Mouse (Mus musculus) hindbrain, embryonic 15.5 days (tissue): ENCODE results near the gene Ntf5. TPM values are rescaled to one million over a fixed set of nuclear protein-coding genes. Genes with fewer than 3 reads are reported as not detected.
"Not testable (repeated sequence)": the region's sequence is repeated elsewhere in the genome, so short reads cannot be mapped to it uniquely, and the experiment has no call there.

Experiments used
- ATAC-seq: fragments of 200-750 bp; cut with Nextera tagmentation; 2 replicates; pipeline ENCODE4 v1.8.0; 2017; ENCODE audit warnings: low read depth, moderate number of reproducible peaks, moderate TSS enrichment; ENCODE audit not compliant: low FRiP score
- H3K27ac ChIP-seq: fragments of 300-500 bp; sonication (generic); replicated peaks from 2 replicates; pipeline ENCODE4 v1.5.1; 2015; ENCODE audit warnings: mild to moderate bottlenecking, inconsistent platforms
- H3K27me3 ChIP-seq: fragments of 300-500 bp; sonication (generic); 2 replicates; pipeline ENCODE4 v1.6.1; 2015; ENCODE audit warnings: control low read depth, inconsistent platforms
- H3K36me3 ChIP-seq: fragments of 300-500 bp; sonication (generic); 2 replicates; pipeline ENCODE4 v1.6.1; 2015; ENCODE audit warnings: control low read depth, inconsistent platforms
- H3K4me1 ChIP-seq: fragments of 300-500 bp; sonication (generic); replicated peaks from 2 replicates; pipeline ENCODE4 v1.6.1; 2015; ENCODE audit warnings: control low read depth, inconsistent platforms
- H3K4me2 ChIP-seq: fragments of 300-500 bp; sonication (generic); 2 replicates; pipeline ENCODE4 v1.6.1; 2015; ENCODE audit warnings: moderate library complexity, mild to moderate bottlenecking, inconsistent platforms
- H3K4me3 ChIP-seq: fragments of 300-500 bp; sonication (generic); 2 replicates; pipeline ENCODE4 v1.5.1; 2015; ENCODE audit warnings: mild to moderate bottlenecking, inconsistent platforms
- H3K9ac ChIP-seq: fragments of 300-500 bp; sonication (generic); 2 replicates; pipeline ENCODE4 v1.6.1; 2015; ENCODE audit warnings: inconsistent platforms
- H3K9me3 ChIP-seq: fragments of 300-500 bp; sonication (generic); 2 replicates; pipeline ENCODE4 v1.6.1; 2016; ENCODE audit warnings: control low read depth, inconsistent platforms
- WGBS: fragments of 180-500 bp; shearing (Covaris S2); methylation state at CpG from one replicate; pipeline ENCODE4 v1.1.7; 2015; 5-methylcytosine and 5-hydroxymethylcytosine counted together
- microRNA-seq: library from miRNA; unstranded; fragments of <30 nt; microRNA quantifications from one replicate; pipeline ENCODE4, GENCODE M21; 2016
- polyA plus RNA-seq: library from polyadenylated mRNA; unstranded; fragments of >200 nt; fragmentation: Nextera tagmentation; extraction: Ambion mirVana; gene quantifications from 2 replicates; pipeline ENCODE4 v1.2.1, GENCODE M21; 2015

Gene Ntf5
- polyA plus RNA-seq, 1 experiment from 2014 or later: 0.17 TPM

DNA sequence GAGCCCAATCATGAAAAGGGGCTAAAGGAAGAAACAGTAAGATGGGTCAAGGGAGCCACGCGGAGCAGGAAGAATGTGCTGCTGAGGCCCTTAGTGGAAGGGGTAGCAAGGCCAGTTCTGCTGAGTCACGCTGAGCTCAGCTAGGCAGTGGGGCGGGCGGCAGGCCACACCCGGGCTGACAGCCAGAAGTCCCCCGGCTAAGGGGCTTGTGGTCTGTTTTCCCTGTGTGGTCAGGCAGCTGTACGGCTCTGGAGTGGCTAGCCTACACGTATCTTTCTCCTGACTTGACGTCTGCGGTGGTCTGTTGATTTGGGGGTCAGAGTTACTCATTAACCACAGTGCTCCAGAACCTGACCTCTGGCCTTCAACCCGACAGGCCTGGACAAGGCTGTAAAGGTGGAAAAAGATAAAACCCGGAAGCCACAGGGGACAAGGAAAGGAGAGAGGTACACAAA, 47.4 kb downstream of the Ntf5 start:
- Histone ChIP-seq H3K4me2 (peak overlapping the region; percentile 64; the same call in 1 of the 2 replicates), H3K9ac (no peak overlapping the region), H3K9me3 (no peaks in the 10 kb centered on the region), H3K27ac (peak overlapping the region; percentile 95), H3K27me3 (no peaks in the 10 kb centered on the region), H3K4me1 (peaks cover 58% of the 10 kb centered on the region), H3K36me3 (peaks cover 34% of the 10 kb centered on the region), H3K4me3 (0 out of 2 replicates have a peak overlapping the region, but pooled peaks have one; percentile 5)
- WGBS: 23% methylated on average over 13 of the region's 13 CpGs
- ATAC-seq: no peak

- ATAC-seq: no peak
- Histone ChIP-seq H3K36me3 (peaks cover 34% of the 10 kb centered on the region), H3K4me2 (no peak overlapping the region), H3K27ac (peak overlapping the region; percentile 95), H3K9ac (no peak overlapping the region), H3K4me3 (no peak overlapping the region), H3K9me3 (no peaks in the 10 kb centered on the region), H3K27me3 (no peaks in the 10 kb centered on the region), H3K4me1 (peaks cover 59% of the 10 kb centered on the region)
- 60% methylated on average over 4 of the region's 5 CpGs for WGBS
Measured at GRCm38 (mm10) chr7:45461326-45461725, 47.8 kb downstream of the Ntf5 start.

- no peak overlapping the region for H3K9ac ChIP-seq
- no peak overlapping the region for H3K27ac ChIP-seq
- 81% methylated on average over 4 of the region's 4 CpGs for WGBS
- H3K4me1 ChIP-seq: peaks cover 56% of the 10 kb centered on the region
- no peak for ATAC-seq
- H3K27me3 ChIP-seq: no peaks in the 10 kb centered on the region
- no peak overlapping the region for H3K4me3 ChIP-seq
- H3K9me3 ChIP-seq: no peaks in the 10 kb centered on the region
- peaks cover 34% of the 10 kb centered on the region for H3K36me3 ChIP-seq
- H3K4me2 ChIP-seq: no peak overlapping the region
Measured at GRCm38 (mm10) chr7:45461781-45462180, 48.3 kb downstream of the Ntf5 start.

- Histone ChIP-seq H3K27me3 (no peaks in the 10 kb centered on the region), H3K4me1 (peaks cover 51% of the 10 kb centered on the region), H3K9me3 (no peaks in the 10 kb centered on the region), H3K9ac (no peak overlapping the region), H3K27ac (no peak overlapping the region), H3K4me2 (no peak overlapping the region), H3K36me3 (peaks cover 30% of the 10 kb centered on the region), H3K4me3 (no peak overlapping the region)
- 87% methylated on average over 4 of the region's 4 CpGs for WGBS
- ATAC-seq: no peak
Measured at GRCm38 (mm10) chr7:45462325-45462724, 48.8 kb downstream of the Ntf5 start.

DNA sequence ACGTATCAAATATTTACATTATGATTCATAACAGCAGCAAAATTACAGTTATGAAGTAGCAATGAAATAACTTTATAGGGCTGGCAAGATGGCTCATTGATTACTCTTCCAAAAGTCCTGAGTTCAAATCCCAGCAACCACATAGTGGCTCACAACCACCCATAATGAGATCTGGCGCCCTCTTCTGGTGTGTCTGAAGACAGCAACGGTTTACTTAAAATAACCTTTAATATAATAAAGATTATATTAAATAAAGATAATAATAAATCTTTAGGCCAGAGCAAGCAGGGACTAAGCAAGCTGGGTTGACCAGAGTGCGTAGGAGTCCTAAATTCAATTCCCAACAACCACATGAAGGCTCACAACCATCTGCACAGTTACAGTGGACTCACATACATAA, 49.4 kb downstream of the Ntf5 start:
- H3K27me3 ChIP-seq, H3K4me2 ChIP-seq, H3K4me3 ChIP-seq, H3K9ac ChIP-seq, H3K9me3 ChIP-seq, H3K27ac ChIP-seq, ATAC-seq: not testable (repeated sequence)
- H3K36me3 ChIP-seq: peaks cover 27% of the 10 kb centered on the region
- 80% methylated on average over 4 of the region's 4 CpGs for WGBS
- H3K4me1 ChIP-seq: peaks cover 45% of the 10 kb centered on the region

GRCm38 (mm10) chr7:45463987-45464778, 50.7 kb downstream of the Ntf5 start:
- peaks cover 39% of the 10 kb centered on the region for H3K4me1 ChIP-seq
- ATAC-seq: no peak
- 97% methylated on average over 7 of the region's 7 CpGs for WGBS

GRCm38 (mm10) chr7:45465112-45465511, 51.6 kb downstream of the Ntf5 start:
- no peak overlapping the region for H3K27ac ChIP-seq
- peak overlapping the region; percentile 81; the same call in 1 of the 2 replicates for H3K4me3 ChIP-seq
- WGBS: 93% methylated on average over 12 of the region's 12 CpGs
- ATAC-seq: no peak
- peak overlapping the region; percentile 77 for H3K4me2 ChIP-seq
- H3K27me3 ChIP-seq: no peaks in the 10 kb centered on the region
- 0 out of 2 replicates have a peak overlapping the region, but pooled peaks have one; percentile 85 for H3K9ac ChIP-seq
- H3K36me3 ChIP-seq: peaks cover 24% of the 10 kb centered on the region
- H3K9me3 ChIP-seq: no peaks in the 10 kb centered on the region
- peaks cover 36% of the 10 kb centered on the region for H3K4me1 ChIP-seq

More at GRCm38 (mm10) chr7:45463987-45464778, 50.7 kb downstream of the Ntf5 start:
- no peaks in the 10 kb centered on the region for H3K27me3 ChIP-seq
- H3K9ac ChIP-seq: no peak overlapping the region
- H3K4me2 ChIP-seq: no peak overlapping the region
- no peak overlapping the region for H3K4me3 ChIP-seq
- H3K27ac ChIP-seq: no peak overlapping the region
- peaks cover 24% of the 10 kb centered on the region for H3K36me3 ChIP-seq
- no peaks in the 10 kb centered on the region for H3K9me3 ChIP-seq

GRCm38 (mm10) chr7:45465549-45465948, 52.1 kb downstream of the Ntf5 start:
- H3K4me1 ChIP-seq: peaks cover 32% of the 10 kb centered on the region
- no peaks in the 10 kb centered on the region for H3K9me3 ChIP-seq
- no peak for ATAC-seq
- peak overlapping the region; percentile 77 for H3K4me2 ChIP-seq
- 78% methylated on average over 9 of the region's 9 CpGs for WGBS
- H3K27me3 ChIP-seq: no peaks in the 10 kb centered on the region
- peak overlapping the region; percentile 81 for H3K4me3 ChIP-seq
- H3K9ac ChIP-seq: peak overlapping the region; percentile 85; the same call in 1 of the 2 replicates
- H3K27ac ChIP-seq: no peak overlapping the region
- H3K36me3 ChIP-seq: peaks cover 24% of the 10 kb centered on the region

DNA sequence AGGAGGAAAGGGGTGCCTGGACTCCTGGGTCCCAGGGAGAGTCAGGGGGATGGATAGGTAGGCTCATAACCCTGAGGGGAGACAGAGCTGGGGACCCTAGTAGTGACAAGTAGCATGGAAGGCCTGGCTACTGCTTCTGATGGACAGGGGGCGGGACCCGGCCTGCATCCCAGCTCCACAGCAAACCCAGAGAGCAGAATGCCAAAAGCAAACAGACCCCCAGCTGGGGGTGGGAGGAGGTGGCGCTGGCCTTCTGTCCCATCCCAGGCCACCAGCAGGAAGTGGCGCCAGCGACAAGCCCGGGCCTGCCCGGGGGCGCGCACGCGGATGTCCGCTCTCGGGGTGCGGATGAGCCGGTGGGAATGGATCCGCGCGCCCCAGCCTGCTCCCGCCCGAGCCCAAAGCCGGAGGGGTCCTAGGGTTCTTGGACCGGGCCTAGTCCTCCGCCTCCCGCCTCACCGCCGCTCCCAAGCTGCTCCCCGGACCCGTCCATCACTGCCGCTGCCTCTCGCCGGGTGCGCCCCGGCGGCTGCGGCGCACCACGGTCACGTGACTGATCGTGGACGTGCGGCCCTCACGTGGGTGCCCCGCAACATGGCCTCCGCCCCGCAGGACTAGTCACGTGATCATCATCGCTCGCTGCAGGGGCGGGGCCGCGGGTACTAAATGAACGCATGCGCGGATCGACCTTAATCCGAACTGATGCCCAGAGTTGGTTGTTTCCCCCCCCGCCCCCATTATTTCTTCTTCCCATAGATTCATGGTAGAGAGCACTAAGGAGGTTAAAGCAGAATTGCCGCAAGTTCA, 53.0 kb downstream of the Ntf5 start, which contains the start of gene Bax:
Bax (minus strand) TSS at position 616 of the 807 bp plus-strand sequence.
- Histone ChIP-seq H3K27ac (peak within 1 kb of the TSS; percentile 85), H3K36me3 (peaks cover 24% of the 10 kb centered on the region), H3K4me1 (peaks cover 25% of the 10 kb centered on the region), H3K9me3 (no peaks in the 10 kb centered on the region), H3K4me2 (peak within 1 kb of the TSS; percentile 77), H3K9ac (peak within 1 kb of the TSS; percentile 85), H3K4me3 (peak within 1 kb of the TSS; percentile 81), H3K27me3 (no peaks in the 10 kb centered on the region)
- 0% methylated on average over 54 of the region's 58 CpGs for WGBS
- ATAC-seq: peak; percentile 83

Small RNA genes lying within 50 kb of the gene (microRNA-seq; reads per million reads assigned to microRNA genes)
- not detected for gene Gm22133

Other genes with a start within 250 kb of the Ntf5 start
- 0.71 and 1.5 TPM in 2 replicates for gene Slc17a7, start 249.7 kb upstream of the Ntf5 start, polyA plus RNA-seq
- not detected in 2 replicates for gene Gfy, start 234.1 kb upstream of the Ntf5 start, polyA plus RNA-seq
- 0.71 and 3.2 TPM in 2 replicates for gene Pth2, start 232.7 kb upstream of the Ntf5 start, polyA plus RNA-seq
- 0.57 and 0.77 TPM in 2 replicates for gene Ccdc155, start 208.8 kb upstream of the Ntf5 start, polyA plus RNA-seq
- 10.8 and 11.9 TPM in 2 replicates for gene Dkkl1, start 201.5 kb upstream of the Ntf5 start, polyA plus RNA-seq
- gene Tead2, start 197.9 kb upstream of the Ntf5 start, polyA plus RNA-seq: 54.2 and 69.9 TPM in 2 replicates
- 1.4 and 1.7 TPM in 2 replicates for gene Cd37, start 174.6 kb upstream of the Ntf5 start, polyA plus RNA-seq
- 0.62 and 1.3 TPM in 2 replicates for gene Slc6a16, start 172.6 kb upstream of the Ntf5 start, polyA plus RNA-seq
- gene Slc6a21, start 136.2 kb upstream of the Ntf5 start, polyA plus RNA-seq: 0.16 TPM in 1 of 2 replicates, not detected in the other
- gene Trpm4, start 79.9 kb upstream of the Ntf5 start, polyA plus RNA-seq: 11.3 TPM in 2 replicates
- gene Hrc, start 78.4 kb upstream of the Ntf5 start, polyA plus RNA-seq: 0.65 and 0.68 TPM in 2 replicates
- 29.9 and 32.1 TPM in 2 replicates for gene Ppfia3, start 46.7 kb upstream of the Ntf5 start, polyA plus RNA-seq
- 33.7 and 38.7 TPM in 2 replicates for gene Lin7b, start 43.1 kb upstream of the Ntf5 start, polyA plus RNA-seq
- 179 and 183 TPM in 2 replicates for gene Snrnp70, start 18.0 kb upstream of the Ntf5 start, polyA plus RNA-seq
- gene Kcna7, start 8.0 kb upstream of the Ntf5 start, polyA plus RNA-seq: not detected in 2 replicates
- 0.92 and 2.0 TPM in 2 replicates for gene Lhb, start 7.1 kb downstream of the Ntf5 start, polyA plus RNA-seq
- gene Gys1, start 21.1 kb downstream of the Ntf5 start, polyA plus RNA-seq: 23.4 and 25.1 TPM in 2 replicates
- 108 and 110 TPM in 2 replicates for gene Ruvbl2, start 24.4 kb downstream of the Ntf5 start, polyA plus RNA-seq
- gene Ftl1, start 46.2 kb downstream of the Ntf5 start, polyA plus RNA-seq: 5,657 and 5,762 TPM in 2 replicates
- 245 and 250 TPM in 2 replicates for gene Bax, start 53.2 kb downstream of the Ntf5 start, polyA plus RNA-seq
- gene Tulp2, start 68.2 kb downstream of the Ntf5 start, polyA plus RNA-seq: 0.13 and 0.30 TPM in 2 replicates
- not detected in 2 replicates for gene Gm45808, start 73.1 kb downstream of the Ntf5 start, polyA plus RNA-seq
- 4.5 and 4.6 TPM in 2 replicates for gene Dhdh, start 75.1 kb downstream of the Ntf5 start, polyA plus RNA-seq
- 137 TPM in 2 replicates for gene Nucb1, start 96.7 kb downstream of the Ntf5 start, polyA plus RNA-seq
- 13.8 and 14.4 TPM in 2 replicates for gene Ppp1r15a, start 112.6 kb downstream of the Ntf5 start, polyA plus RNA-seq
- 2.5 and 3.3 TPM in 2 replicates for gene Plekha4, start 112.6 kb downstream of the Ntf5 start, polyA plus RNA-seq
- gene Hsd17b14, start 141.2 kb downstream of the Ntf5 start, polyA plus RNA-seq: 0.18 and 0.26 TPM in 2 replicates
- 22.2 and 22.7 TPM in 2 replicates for gene Bcat2, start 156.5 kb downstream of the Ntf5 start, polyA plus RNA-seq
- not detected in 2 replicates for gene Fgf21, start 201.8 kb downstream of the Ntf5 start, polyA plus RNA-seq
- gene Fut1, start 203.6 kb downstream of the Ntf5 start, polyA plus RNA-seq: not detected in 2 replicates
- 0.08 and 0.09 TPM in 2 replicates for gene Izumo1, start 208.1 kb downstream of the Ntf5 start, polyA plus RNA-seq
- 20.2 and 24.3 TPM in 2 replicates for gene Rasip1, start 213.8 kb downstream of the Ntf5 start, polyA plus RNA-seq
- 4.0 and 5.2 TPM in 2 replicates for gene Mamstr, start 226.3 kb downstream of the Ntf5 start, polyA plus RNA-seq